Mouse (Mus musculus) adrenal gland, adult 8-10 months (tissue): ENCODE measurements around the gene Pou2f3. TPM values are rescaled to one million over a fixed set of nuclear protein-coding genes. Genes with fewer than 3 reads are reported as not detected.

ENCODE experiments used
- DNase-seq: peaks from one replicate; pipeline ENCODE4 v3.0.0; 2022
- total RNA-seq, 4 experiments: library from RNA; stranded (reverse); gene quantifications; 2 replicates each; pipeline ENCODE4 v1.2.4; 2022

The Pou2f3 gene
- under 1 TPM in 1 of 4 experiments, not detected in 3; 0.22 TPM for total RNA-seq

DNA sequence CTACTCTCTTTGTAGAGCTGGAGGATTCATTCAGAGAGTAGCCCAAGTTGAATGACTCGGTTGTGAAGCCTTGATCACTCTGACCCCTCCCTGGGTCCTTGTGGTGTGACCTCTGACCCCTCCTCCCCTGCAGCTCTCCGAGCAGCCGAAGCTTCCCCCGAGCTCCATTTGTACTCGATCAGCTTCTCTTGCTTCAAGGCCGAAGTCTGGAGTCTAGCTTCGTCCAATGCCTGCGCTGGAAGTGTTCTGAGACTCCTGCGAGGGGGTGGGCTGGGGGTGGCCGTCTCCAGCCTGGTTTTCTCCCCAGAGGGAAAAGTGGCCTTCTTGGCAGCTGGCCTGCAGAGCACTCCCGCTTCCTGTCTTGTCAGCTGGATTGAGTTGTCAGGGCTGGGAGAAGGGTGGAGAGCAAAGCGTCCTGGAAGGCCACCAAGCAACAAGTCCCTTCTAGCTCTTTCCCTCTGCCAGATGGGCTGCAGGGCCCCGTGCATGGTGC lies at the start of gene Pou2f3:
Gene Pou2f3 (minus strand): TSS at position 180 of the 493 bp plus-strand sequence.
- DNase-seq, result peak; percentile 35

DNA sequence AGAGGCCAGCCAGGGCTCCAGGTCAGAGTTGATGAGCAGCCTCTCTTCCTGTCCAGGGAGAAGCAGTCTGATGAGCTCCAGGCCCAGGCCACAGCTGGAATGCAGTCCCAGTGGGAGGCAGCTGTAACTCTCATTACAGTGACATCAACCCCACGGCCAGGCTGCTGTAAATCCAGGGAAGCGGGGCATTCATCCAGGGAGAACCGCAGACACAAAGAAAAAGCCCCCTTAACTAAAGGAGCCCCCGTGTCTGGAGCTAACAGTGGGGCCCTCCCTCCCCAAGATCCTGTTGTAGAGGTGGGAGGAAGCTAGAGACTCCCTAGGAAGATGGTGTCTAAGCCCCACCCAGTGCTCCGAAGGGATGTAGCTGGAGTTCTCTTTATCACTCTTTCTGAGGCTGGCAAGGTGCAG lies 43.1 kb upstream of the Pou2f3 start:
- no peak for DNase-seq

DNA sequence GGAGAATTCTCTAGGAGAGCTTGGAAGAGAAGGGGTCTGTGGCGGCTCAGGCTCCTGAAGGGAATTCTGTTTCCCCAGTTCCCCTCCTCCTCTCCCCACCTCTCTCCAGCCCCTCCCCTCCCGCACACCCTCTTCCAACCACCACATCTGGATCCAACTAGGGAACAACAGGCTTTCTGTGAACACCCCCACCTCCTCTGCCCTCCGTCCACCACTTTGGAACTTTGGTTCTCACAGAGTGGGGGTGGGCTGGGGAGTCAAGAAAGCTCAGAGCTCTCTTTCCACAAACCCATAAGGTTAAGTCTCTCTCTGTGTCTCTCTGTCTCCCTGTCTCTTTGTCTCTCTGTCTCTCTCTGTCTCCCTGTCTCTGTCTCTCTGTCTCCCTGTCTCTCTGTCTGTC lies 42.6 kb upstream of the Pou2f3 start:
- no peak for DNase-seq

DNA sequence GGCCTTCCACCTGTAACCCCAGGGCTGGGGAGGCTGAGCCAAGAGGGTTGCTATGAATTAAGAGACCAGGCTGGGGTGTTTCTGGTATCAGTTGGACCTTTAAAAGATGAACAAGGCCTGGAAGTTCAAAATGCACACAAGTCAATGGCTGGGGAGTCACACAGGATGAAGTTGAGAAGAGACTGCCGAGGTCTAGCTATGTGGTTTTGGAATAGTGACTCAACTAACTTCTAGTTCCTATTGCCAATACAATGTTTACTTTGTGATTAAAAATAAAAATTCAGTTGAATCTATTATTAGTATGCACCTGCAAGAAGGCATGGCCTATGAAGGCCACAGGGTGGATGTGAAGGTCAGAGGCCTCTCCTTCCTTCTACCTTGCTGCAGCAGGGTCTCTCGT lies 41.6 kb upstream of the Pou2f3 start:
- DNase-seq, result no peak

DNA sequence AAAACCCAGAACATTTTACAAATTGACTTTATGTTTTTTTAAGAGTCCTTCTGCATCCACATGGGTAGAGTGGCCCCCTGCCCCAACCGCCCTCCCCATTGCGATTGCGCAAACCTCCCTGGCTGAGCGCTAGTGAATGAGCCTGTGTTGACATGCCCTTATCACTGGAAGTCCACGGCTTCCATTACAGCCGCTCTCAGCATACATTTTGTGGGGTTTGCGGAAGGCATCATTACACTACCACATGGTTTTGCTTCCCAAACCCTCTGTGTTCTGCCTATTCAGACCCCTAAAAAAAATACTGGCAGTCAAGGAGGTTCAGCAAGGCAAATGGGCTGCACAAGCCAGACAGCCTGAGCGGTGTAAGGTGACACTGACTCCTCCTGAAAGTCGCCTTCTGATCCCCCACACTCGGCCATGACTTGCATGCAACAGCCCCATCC lies 36.6 kb upstream of the Pou2f3 start:
- no peak for DNase-seq

DNA sequence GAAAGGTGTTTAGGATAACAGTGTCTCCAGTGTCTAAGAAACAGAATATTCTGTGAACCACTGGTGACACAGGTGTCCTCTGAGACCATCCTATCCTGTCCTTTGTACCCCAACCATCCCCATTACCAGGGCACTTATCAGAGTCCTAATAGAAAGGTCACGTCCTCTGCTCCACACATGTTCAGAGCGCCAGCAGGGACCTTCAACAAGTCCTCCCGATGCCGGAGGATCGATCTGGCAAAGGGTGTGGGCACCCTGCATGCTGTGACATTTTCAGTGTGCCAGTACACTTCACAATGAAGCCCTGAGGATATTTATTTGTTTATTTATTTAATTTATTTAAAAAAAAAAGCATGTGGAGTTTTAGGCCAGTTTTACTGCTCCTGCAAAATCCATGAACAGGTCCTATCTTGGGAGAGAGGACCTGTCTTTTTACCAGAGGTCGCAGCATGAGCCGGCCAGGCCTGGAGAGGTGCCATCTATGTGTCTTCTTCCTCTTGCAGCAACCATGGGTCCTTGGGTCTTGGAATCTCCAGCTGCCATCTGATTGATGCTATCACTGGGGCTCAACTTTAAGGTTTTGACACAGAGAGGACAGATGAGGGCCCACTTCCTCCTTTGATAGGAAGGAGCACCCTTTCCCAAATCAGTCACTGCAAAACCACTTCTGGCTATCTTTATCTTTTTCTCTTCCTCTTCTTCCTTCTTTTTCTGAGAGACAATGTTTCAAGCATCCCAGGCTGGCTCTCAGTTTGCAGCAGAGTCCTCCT lies 35.8 kb upstream of the Pou2f3 start:
- no peak for DNase-seq

DNA sequence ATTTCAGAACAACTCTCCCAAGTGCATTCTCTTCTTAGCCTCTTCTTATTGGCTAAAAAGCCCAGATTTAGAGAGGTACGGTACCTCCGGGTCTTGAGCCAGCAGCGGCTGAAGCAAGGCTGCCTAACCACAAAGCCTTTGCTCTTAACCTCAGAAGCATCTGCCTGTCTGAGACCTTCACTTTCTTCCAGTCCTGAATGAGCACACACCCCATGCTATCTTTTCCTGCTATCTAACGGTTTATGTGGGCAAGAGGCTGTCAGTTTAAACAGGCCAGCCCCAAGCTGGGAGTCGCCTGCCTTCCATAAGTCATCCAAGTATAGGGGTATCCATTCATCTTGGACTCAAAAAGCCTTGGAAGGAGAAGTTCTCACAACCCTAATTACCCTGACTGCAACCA lies 32.3 kb upstream of the Pou2f3 start:
- DNase-seq, result no peak

DNA sequence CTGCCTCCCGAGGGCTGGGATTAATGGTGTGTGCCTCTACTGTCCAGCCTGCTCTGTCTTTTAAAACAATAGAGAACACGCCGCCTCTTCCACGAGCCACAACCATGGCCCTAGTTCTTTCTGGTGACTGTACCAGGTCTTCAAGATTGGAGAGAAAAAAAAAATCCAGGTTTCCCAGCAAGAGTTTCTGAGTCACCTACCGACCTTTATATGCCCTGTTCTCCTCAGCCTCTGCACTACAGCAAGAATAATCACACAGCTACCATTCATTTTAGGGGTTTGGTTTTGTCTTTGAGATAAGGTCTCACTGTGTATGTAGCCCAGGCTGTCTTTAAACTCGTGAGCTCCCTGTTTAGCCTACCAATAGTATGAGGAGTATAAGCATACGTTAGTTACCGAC lies 31.8 kb upstream of the Pou2f3 start:
- DNase-seq, result no peak

DNA sequence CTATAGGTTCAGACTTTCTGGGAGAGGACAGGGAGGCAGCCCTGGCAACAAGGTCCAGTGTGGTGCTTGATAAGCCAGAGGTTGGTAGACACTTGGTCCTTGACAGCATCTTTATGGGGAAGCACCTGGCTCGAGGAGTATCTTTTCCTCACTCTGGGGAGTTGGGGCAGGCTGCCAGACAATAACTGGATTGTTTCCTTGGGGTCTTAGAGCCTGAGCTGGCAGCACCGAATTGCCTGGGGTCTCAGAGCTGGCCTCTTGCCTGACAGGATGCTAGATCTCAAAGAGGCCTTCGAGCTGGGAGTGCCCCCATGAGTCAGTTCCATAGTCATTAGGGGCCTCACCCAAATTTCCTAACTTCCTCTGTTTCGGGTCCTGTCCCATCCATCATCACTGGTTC lies 31.1 kb upstream of the Pou2f3 start:
- DNase-seq, result no peak

DNA sequence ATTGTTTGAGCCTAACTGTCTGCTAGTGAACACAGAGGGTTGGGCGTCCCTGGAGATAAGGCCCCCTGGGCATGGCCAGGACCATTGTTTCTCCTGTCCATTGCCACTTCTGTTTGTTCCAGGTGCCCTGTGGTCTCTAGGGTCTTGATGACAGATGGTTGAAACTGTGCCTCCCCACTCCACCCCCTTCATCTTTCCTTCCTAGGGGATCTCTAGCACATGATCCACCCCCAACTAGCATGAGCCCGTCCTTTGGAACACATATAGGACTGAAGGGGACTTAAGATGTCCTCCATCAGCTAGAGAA lies 30.4 kb upstream of the Pou2f3 start:
- DNase-seq, result no peak

DNA sequence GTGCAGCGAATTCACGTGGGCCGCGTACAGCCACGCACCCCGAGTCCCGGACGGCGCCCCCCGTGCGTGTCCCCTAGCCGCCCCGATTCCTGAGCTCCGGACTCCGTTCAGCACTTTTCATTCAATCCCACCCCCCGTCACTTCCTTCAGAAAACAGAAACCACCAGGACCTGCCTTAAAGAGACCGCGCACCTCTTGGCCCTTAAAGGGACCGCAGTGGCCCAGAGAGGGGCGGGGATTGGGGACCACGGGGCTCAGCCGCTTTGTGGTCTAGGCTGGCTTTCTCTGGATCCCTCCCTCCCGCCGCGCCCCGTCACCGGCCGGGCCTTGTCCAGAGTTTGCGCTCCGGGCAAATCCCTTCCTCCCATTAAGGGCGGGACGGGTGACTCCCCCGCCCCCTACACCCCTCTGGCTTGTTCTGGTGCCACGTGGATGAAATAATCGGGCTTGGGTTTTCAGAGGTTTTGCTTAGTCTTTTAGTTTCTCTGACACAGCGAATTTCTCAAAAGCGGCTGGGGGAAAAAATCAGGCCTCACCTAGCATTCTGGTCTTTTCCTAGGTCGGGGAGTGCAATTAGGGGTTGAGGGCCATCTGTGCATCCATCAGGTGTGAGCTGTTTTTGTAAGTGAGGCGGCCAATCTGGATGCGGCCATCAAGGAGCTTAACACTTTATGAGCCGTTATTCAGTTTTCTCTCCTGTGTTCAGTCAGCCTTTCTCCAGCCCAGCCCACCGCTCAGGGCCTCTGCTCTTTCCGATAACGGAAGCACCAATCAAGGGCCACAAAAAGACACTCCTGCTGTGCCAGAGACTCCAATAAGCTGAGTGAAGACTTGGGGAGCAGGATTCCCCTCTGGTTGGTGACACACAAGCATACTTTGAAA lies 29.8 kb upstream of the Pou2f3 start, which contains the start of gene Oaf:
Gene Oaf (minus strand): TSS at position 200 of the 882 bp plus-strand sequence.
- peak; percentile 72 for DNase-seq

DNA sequence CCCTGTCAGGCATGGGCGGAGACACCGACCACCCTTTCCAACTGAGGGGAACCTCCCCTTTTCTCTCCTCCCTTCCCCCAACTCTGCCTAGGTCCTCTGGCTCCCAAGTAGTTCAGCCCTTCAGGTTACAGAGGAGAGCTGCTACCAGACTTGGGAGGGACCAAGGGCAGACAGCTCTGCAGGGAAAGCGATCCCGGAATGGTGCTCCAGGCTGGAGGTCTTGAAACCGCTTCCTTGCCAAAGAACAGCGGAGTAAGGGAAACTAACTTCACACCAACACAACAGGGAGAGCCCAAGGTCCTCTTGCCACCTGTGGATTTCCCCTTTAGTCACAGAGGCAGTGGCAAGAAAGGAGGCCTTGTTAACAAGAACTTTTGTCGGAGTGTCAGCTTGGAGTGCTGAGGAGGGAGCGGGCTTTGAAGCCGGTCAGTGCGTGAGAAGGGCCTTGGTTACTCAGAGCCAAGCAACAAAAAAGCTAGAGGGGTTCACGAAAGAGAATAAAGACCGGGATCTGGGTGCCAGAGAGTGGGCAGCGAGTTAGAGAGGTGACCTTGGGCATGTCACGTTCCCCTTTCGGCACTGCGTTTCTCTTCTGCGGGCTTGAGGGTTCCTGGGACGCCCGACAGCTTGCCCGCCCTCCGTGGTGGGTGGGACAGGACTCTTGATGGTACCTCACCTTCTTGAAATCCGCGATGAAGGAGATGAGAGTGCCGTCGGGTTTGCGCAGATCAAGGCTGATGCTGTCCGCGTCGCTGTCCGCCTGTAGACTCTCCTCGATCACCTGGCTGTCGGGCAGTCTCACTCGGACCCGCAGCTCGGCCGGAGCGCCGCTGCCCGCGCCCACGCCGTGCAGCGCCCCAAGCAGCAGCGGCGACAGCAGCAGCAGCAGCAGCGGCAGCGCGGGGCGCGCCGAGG lies 28.7 kb upstream of the Pou2f3 start:
- no peak for DNase-seq

DNA sequence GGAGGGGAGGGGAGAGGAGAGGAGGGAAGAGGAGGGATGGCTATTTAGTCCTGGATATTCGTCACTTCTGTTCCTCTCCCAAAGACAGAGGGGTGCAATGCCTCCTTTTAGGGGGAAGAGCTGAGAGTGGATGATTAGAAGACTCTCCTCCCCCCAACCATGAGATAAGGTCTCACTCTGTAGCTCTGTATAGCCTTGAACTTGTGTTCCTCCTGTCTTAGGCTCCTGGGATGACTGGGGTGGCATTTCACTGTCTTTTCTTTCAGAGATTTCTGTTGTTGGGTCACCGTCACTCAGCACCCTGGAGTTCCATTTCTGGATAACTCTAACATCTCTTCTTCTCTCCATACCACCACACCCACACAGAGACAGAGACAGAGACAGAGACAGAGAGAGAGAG lies 28.0 kb upstream of the Pou2f3 start:
- no peak for DNase-seq

DNA sequence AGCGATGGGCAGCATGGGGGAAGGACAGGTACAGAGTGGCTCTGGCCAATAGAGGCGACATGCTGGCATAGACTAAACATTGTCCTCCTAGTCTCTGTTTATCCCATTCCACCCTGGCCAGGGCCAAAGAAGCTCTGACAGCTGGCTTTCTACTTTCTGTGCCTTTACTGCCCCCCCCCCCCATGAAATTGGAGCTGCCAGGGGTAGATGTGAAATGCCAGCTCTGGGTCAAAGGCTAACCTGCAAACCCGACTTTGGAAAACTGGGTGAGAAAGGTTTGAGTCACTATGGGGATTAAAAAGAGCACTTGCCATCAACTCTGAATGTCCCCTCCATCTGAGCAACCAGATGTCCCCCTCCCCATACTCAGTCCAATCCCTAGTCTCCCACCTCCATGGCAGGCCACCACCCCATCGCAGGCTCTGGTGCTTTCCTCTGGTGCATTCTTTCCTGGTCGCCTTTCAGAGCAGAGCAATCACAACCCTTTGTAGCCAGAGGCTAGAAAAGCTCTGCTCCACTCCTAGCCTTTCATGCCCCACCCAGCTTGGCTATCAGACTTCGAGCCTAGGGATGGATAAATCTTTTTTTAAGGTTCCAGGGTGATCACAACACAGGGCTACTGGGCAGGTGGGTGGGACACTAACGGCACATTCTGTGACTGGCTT lies 27.1 kb upstream of the Pou2f3 start:
- DNase-seq, result no peak

DNA sequence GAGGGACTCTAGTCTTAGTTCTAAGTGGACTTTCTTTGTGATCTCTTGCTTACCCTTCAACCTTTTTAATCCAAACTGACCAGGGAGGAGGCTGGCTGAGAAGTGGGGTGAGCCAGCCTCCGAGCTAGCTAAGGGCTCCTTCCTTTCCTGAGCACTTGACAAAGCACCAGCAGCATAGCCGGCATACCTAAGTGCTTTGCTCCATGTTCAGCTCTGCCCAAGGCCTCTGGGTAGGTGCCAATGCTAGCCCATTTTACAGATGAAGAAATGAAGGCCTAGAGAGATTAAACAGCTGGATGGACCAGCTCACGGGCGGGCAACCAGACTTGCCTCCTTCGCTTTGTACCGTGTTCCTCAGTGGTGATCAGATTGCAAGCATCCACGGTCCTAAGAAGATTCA lies 26.4 kb upstream of the Pou2f3 start:
- no peak for DNase-seq

DNA sequence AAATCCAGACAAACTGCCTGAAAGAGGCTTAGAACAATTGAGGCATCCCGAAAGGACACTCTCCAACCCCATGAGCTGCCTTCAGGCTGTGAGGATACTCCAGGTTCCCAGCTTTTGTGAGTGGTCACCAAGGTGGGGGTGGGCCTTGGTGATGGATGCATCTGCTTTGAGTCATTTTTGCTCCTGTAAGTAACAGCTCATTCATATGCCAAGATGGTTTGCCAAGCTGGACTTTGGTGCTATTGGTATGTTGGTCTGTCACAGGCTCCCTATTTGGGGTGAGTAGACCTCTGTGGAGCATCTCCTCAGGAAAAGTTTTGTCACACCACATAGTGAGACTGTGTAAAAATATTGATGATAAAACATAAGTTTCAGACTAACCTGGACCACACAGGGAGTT lies 25.9 kb upstream of the Pou2f3 start:
- no peak for DNase-seq

DNA sequence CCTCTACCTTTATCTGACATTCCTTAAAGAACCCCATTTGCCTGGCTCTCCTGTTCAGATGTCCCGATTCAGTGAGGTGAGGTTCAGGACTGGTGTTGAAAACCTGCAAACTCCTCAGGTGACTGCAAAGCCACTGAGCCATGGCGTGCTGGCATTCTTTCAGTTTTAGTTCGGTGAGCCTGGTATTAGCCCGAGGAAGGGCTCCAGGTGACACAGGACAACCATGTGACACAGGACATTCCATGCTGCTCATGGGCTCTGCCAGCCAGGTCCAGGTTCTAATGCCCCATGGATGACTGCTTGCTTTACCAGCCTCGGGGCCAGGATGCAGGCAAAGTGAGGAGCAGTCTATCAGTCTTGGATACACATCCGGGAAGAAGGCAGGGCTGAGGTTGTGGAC lies 25.2 kb upstream of the Pou2f3 start:
- no peak for DNase-seq

DNA sequence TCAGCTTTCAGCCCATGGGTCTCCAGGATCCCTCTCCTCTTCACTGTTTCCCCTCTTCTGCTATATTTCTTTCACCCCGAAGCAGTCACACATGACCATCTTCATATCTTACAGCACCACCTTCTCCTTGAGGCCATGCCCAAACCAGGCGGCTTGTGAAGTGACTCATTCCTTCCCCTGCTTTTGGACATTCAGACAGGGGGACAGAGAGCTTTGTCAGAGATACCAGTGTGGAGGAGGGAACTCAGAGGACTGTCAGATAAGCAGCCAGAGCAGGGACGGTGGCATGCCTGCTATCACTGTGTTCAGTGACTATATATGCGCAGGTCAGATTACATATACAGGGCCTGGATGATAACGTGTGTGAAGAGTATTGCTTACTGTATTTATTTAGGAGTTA lies 24.3 kb upstream of the Pou2f3 start:
- DNase-seq, result no peak

DNA sequence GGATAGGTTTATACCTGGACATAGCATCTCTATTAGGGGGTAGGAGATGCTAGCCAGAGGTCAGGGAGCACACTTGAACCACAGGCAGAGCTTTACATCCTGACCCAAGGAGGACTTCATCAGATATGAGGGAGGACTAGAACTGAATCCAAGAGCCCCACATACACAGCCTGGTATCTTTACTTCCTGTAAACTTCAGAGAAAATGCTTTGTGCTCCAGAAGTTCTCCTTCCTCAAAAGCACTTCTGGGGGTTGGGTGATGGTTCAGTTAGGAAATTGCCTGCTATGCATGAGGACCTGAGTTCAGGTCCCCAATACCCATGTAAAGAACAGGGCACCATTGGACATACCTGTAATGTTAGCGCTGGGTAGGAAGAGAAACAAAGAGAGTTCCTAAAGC lies 23.3 kb upstream of the Pou2f3 start:
- no peak for DNase-seq

DNA sequence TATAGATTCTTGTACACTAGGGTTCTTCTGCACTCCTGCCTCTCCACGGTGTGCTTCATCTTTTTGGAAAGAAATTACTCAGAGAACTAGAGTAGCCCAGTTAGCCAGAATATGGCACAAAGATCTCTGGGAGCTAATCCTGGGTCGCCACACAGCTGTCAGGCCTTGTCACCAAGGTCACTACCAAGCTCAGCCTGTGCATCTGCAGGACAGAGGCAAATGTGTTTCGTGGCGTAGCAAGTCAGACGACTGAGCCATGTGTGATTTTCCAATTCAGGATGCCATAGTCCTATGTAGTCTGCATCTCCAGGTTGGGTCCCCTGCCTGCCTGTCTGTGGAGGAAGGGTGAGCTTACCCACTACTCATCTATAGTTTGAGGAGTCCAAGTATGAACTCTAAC lies 22.9 kb upstream of the Pou2f3 start:
- no peak for DNase-seq

DNA sequence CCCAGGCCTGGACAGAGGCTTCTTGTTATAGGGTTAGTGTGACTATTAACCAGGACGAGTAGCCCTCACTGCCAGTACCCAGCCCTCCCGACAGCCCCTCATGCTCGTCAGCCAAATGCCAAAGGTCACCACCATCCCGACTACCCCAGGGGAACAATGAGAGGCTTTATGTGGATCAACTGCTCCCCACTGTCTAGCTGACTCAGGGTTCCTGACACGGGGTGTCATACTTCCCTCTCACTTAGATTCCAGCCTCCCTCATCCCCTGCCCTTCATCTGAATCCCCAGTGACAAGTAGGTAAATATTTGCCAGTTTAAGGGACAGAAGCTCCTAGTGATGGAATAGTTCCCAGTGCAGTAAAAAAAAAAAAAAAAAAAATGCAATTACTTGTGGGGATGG lies 22.1 kb upstream of the Pou2f3 start:
- DNase-seq, result no peak

DNA sequence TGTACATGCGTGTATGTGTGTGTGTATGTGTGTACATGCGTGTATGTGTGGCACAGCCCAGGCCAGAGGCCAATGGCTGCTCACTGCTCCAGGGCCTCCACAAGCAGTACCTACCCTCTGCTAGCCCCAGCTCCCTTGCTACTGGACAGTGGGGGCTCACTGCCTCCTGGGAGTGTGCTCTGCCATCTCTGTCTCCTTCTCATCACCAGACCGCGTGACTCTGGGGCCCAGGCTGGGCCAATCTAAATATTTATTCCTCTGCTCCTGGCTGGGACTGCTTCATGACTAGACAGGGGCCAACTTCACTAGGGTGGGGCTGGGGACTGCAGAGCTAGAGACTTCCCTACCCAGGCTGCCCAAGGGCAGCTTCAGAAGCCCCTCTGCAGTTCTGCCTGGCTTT lies 21.6 kb upstream of the Pou2f3 start:
- DNase-seq, result no peak
